Mouse (Mus musculus): ENCODE data around the gene Pik3c2a.
A peak's percentile ranks its signal among the peaks of the same experiment; 100 is the strongest.
"Not testable (repeated sequence)": the region's sequence is repeated elsewhere in the genome, so short reads cannot be mapped to it uniquely, and the experiment has no call there.

Pik3c2a gene

DNA sequence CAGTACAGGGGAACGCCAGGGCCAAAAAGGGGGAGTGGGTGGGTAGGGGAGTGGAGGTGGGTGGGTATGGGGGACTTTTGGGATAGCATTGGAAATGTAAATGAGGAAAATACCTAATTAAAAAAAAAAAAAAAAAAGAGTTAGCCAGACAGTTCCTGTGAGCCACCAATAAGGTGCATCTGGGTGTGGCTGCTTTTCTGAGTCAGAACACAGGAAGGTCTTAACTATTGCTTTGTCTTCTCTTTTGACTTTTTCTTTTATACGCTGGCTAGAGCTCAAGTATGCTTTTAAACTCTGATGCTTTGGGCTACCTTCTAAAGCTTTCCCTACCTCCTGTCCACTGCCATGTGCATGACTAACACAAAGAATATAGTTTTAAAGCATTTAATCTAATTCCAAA lies 55.9 kb downstream of the Pik3c2a start:
- not testable (repeated sequence) for DNase-seq

DNA sequence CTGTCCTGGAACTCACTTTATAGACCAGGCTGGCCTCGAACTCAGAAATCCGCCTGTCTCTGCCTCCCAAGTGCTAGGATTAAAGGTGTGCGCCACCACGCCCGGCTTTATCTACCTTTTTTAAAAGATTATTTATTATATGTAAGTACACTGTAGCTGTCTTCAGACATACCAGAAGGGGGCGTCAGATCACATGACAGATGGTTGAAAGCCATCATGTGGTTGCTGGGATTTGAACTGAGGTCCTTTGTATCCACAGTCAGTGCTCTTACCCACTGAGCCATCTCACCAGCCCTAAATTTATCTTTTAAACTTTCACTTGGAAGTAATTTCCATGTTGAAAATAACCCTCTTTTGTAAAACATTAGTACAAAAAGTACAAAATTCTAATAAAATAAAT lies 64.1 kb downstream of the Pik3c2a start:
- DNase-seq = not testable (repeated sequence)

DNA sequence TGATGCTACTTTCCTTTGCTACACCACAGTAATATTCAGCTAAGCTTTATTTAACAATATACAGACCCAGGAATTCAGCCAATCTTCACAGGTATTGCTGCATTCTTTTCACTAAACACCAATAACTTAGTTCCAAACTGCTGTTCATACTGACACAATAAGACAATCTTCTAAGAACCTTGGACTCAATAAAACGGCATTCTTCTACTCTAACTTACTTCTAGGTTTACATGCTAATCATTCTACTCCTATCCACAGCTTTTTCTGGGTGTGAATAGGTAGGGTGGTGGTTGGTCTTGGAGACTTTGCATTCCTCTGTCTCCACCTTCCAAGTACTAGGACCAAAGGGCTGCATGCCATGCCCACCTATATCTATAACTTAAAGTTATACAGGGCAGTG lies 69.0 kb downstream of the Pik3c2a start:
- DNase-seq = no peak

DNA sequence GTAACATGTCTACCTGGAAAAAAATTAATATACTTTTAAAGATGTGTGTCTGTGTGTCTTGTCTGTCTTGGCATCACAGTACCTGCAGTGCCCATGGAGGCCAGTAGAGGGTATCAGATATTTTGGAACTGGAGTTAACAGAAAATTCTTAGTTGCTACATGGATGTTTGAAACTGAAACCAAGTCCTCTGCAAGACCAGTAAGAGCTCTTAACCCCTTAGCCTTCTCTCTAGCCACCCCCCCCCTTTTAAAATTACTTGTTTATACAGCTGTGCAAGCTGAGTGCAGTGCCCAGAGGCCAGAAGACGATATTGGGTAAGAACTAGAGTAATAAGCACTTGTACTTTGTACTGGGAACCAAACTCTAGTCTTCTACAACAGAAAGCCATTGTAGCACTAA lies 107.0 kb downstream of the Pik3c2a start:
- DNase-seq = peak; percentile 51

DNA sequence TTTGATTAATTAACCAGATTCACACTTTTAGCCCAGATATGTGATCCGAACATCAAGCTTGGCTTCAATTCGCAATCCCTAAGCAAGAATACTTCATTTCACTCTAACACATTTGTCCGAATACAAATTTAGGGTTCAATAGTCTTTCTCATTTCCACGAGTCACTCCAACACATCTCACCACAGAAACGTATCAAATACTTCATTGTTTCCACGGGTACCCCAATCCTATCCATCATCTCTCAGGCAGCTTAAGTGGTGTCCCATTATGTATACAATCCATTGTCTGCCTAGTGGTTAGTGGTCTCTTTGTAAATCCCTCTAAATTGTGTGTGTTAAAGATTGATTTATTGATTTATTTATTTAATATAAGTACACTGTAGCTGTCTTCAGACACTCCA lies 108.1 kb downstream of the Pik3c2a start:
- no peak for DNase-seq

DNA sequence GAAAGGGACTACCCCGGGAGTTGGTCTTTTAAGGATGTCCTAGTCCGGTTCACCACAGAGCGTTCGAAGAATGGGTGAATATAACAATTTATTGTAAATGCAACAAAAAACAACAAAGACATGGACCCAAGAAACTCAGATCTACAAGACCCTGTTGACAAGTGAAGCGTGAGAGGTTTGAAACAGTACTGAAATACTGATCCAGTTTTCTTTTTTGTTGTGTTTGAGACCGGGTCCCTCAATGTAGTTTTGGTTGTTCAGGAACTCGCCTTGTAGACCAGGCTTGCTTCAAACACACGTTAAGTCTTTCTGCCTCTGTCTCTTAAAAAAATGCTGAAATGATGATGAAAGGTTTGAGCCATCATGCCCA lies 108.6 kb downstream of the Pik3c2a start:
- no peak for DNase-seq

DNA sequence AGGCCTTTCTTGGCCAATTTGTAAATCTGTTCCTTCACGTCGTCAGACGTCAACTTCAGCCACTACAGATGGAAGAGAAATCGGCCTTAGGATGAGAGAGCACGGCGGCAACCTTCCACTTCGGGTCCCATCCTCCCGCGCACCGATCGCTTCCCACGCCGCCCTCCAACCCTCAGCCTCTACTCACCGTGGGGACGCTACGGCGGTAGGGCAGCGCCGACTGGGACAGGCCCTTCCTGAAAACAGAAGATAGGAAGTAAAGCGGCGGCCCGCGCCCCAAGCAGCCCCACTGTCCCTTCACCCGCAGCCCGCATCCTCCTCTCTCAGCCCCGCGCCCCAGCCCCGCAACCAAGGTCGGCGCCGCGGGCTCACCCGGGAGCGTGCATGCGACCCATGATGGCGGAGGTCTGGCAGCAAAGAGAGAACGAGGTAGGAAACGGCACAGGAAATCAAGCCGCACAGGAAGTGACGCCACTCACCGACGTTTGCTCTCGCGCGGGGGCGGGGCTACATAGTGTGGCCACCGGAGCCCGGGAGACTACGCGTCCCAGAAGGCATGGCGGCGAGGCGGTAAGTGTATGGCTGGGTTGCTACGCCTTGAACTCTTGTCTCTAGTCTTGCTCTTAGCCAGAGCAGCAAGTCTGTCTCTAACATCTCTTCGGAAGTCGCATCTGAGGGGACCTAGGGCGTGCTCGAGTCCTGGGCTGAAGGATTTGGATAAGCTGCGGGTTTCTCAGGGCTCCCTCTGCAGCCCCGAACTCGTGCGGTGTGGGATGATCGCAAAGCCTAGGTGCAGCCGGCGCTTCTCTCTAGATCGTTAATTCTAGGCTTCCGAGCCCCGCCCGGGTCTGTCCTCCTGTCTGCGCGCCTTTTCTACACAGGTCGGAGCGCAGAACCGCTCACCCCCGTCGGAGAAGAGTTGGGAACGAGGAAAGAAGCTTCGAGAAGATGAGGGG lies 109.3 kb downstream of the Pik3c2a start, which contains the start of gene Rps13:
Gene Rps13 (minus strand): TSS at position 483 of the 956 bp plus-strand sequence.
- DNase-seq = peak; percentile 97

DNA sequence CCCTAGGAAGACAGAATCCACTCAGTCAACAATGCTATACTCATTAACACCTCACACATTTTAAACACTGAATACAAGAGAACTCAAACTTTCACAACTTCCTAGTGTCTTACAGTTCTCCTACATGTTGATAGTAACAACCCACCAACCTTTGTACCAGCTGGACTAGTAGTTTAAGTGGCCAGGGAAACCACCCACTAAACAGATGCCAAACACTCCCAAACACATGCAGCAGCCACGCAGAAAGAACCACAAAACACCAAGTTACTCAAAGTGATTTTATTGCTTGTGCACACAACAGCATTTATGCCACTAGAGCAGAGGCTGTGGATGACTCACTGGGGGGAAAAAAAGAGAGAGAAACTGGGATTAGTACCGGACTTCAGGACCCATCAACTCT lies 112.0 kb downstream of the Pik3c2a start:
- DNase-seq = no peak

DNA sequence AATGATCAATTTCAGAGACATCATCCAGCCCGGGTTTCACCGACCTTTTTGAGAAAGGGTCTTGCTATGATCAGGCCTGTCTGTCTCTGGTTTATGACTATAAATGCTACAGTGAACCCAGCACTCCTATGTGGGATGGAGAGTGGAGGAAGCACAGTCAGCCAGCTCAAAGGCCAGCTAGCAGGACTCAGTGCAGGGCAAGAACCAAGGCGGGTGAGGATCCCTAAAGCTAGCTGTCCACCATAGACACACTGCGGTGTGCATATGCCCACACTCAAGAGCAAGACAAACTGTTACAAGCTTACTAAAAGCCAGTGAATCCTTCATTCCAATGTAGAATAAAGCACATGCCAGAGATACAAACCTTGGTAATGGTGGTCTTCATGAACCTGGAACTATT lies 113.4 kb downstream of the Pik3c2a start:
- no peak for DNase-seq

DNA sequence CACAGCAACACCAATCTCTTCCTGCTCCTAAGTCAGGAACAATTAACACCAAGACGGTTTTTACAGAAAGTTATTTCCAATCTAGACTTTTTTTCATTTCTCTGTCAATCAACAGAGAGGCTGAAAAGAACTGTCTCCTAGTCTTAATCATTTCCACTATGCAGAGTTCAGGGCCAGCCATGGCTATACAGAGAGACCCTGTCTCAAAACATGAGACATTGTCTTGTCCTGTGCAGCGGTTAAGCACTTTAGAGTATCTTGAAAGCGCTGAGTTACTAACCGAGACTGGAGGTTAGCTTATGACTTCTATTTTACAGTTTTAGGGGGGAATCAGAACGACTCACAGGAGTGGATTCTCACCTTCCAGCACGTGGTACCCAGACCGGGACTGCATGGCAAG lies 114.5 kb downstream of the Pik3c2a start:
- DNase-seq = no peak

DNA sequence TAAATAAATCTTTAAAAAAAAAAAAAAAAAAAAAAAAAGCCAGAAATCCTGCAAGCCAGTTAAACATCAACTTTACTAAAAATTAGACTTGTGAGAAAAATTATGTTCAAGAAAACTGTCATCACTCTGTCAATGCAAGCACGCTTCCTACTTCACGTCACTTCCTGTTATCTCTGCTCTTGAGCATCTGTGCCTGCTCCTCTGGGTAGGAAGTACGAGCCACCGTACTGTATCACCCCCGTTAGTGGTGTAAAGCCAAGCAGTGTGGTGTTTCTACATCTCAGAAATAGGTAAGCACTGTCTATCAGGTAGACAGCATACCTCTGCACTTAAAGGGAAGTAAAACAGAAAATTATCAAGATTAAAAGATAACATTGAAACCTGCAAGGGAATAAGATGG lies 115.3 kb downstream of the Pik3c2a start:
- no peak for DNase-seq

DNA sequence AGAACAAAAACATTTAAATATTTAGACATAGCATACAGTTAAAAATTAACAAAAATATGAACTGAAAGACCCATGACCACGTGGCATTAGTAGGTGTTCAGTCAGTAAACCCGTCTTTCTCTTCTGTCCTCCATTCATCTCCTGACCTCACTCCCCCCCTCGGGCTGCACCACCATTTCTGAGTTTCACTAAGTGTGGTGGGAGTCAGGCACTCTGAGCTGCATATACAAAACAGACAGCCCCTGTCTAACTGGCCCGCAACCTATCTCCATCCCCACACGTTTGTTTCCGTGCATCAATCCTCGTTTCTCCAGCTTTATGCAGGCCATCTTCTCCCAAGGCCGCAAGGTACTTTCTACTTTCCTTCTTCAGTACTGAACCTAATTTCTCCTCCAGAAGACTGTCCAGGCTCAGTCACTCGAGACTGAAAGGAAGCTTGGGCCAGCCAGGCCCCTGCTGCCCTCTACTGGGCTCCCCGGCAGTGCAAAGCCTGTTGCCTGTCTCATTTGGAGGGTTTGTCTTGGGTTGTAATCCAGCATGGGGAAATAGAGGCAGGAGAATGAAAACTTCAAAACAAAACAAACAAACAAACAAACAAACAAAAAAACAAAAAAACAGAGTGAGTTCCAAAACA lies 119.8 kb downstream of the Pik3c2a start:
- peak; percentile 65 for DNase-seq

DNA sequence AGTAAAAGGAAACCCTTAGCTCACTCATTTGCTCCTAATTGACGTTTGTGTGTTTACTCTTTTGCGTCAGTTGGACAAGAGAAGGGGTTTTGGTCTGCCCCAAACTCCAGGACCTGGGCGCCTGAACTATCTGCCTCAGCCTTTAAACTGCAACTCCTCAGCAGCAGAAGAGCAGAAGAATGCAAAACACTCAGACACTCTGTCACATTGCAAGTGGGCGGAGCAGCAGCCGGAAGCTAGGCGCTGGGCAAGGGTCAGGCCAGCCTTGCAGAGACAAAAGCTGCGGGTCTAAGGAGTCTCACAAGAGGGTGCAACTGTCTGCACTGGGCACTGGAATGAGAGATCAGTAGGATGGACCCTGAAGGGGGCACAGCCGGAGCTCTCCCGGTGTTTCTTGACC lies 133.8 kb downstream of the Pik3c2a start:
- peak; percentile 87 for DNase-seq

DNA sequence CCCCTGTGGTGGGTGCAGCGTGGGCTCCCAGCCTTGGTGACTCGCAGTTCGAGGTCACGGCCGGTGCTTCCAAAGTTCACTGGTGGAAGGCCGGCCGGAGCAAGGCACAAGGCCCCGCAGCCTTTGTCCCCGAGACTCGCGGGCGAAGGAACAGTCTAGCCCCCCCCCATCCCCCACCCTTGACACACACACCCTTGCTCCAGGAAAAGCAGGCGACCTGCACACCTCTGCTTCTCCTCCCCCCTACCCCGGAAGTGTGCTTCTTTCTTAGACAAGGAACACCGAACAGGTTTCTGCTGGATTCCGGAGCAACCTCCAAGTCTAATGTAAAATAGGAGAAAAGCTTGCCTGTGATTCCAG lies 134.6 kb downstream of the Pik3c2a start:
- DNase-seq = peak; percentile 78

DNA sequence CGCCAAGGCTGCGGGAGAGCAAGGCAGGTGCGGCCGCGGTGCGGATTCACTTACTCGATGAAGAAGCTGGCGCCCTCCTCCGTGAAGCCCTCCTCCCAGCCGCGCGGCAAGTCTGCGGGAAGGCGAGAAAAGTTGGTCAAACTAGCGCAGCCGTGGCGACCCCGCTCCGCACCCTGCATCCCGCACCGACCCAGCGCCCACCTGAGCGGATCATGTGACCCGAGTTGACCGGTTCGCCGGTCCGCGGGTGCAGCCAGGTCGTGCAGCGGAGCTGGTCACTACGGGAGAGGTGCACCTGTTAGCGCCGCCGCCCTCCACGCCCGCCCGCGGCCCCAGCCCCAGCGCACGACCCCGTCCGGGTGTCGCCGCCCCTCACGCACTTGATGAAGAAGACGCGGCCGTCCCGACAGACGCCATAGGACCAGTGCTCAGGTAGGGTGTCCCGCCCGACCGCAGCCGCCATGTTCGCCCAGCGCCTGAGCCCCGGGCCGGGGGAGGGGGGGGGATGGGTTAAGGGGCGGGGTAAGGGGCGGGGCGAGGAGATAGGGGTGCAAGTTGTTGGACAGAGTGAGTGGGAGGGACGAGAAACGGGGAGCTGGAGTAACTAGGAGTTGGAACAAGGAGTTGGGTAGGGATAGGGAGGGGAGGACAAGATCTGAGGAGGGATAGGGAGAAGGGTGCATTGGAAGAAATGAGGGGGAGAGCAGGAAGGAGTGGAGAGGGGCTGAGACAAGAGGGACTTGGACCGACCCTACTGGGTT lies 135.2 kb downstream of the Pik3c2a start, which contains the start of gene Plekha7:
Gene Plekha7 (minus strand): TSS at position 506 of the 761 bp plus-strand sequence.
- peak; percentile 79 for DNase-seq

DNA sequence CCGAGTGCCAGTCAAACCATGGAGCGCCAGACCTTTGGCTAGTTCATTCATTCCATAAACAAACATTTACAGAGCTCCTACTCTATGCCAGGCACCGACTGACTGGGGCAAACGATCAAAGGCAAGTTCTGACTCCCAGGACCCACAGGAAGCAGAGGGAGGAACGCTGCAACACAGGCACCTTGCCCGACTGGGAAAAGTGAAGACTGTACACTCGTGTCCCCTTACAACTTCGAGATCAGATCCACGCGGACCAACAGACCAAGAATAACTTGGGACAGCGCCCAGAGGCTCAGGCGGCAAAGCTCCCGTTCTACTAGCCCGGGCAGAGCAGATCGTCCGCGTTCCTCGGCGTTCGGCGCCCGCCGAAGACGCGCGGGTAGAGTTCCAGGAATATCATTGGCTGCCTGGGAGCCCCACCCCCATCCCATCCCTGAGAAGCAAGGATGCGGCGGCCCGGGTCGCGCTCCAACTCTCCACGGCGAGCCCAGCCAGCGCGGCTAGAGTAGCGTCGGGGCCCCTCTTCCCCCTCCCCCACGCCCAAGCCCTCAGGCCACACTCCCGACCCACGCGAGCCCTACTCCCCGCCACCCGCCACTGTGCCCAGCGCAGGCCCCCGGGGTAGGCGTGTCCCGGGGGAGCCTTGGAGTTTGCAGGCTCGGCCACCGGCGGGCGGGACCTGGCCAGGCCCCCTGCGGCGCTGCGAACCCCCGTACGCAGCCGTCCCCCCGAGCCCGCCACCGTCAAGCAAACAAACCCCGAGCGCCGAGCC lies 136.0 kb downstream of the Pik3c2a start:
- peak; percentile 89 for DNase-seq

DNA sequence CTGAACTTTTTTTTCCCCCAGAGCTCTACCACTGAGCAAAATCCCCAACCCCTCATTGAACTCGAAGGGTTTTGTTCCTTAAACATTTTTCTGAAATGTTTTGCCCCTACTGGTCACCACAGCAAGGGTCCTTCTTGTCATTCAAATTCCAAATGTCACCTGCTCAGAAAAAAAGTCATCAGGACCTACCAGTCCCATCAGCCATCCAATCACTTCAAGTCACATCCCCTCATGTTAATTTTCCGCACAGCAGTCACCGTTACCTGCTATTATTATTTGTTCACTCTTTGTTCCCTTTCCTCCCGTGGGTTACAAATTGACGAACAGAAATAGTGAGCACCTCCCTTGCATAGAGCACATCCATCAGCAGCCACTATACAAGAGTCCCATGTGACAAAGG lies 136.6 kb downstream of the Pik3c2a start:
- no peak for DNase-seq

DNA sequence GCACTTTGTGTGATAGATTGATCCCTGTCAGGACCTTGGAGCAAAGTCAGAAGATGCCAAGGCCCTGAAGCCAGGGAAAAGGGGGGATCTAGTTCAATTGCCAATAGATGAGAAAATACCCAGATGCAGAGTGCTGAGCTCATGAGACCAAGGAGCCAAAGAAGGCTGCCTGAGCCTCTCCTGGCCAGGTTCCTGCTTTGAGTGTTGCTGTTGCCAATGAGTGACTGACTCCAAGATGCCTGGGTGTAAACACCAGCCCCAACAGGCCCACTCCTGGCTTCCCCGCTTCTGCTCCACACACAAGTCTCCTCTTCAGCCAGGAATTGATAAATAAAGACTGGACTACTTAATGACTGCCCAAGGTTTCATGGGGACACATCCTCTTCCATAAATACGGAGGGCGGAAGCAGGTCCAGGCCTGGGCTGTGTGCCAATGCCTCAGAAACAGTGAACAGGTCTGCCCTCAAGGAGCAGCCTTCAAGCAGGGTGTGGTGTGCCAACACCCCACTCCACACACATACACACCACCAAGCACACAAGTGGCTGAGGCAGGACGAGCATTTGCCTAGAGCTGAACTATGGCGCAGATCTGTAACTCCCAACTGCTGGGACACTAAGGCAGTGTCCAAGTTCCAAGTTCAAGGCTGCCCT lies 141.5 kb downstream of the Pik3c2a start:
- DNase-seq = no peak

DNA sequence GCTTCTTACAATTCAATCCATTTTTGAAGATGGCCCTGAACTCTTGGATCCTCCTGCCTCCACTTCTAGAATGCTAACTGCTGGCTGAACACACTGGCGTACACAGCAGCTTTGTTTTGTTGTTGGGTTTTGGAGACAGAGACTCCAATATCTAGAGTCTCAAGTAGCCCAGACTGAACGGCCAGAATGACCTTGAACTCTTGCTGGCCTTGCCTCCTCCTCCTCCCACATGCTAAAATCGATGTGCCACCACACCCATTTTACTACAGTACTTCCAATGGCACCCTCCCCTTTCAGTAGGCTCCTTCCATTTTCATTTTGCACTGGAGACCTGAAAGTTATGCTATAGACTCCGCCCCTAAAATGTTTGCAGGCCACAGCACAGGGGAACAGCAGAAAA lies 142.1 kb downstream of the Pik3c2a start:
- no peak for DNase-seq

DNA sequence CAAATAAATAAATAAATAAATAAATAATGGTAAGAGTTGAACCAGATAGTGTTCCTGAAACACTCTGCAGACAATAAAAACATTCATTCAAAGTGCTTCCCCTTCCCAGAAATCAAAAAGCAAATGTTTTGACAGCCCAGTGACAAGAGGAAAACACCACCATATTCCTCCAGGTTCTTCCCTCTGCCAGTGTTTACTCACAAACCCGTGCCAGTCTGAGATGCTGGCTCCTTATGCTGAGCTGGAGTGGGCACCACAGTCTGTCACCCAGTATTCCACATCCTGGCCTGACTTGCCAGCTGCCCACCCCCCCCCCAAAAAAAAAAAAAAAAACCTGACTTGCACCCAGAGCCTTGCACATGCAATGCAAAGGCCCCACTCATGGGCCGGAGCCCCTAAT lies 144.4 kb downstream of the Pik3c2a start:
- no peak for DNase-seq

DNA sequence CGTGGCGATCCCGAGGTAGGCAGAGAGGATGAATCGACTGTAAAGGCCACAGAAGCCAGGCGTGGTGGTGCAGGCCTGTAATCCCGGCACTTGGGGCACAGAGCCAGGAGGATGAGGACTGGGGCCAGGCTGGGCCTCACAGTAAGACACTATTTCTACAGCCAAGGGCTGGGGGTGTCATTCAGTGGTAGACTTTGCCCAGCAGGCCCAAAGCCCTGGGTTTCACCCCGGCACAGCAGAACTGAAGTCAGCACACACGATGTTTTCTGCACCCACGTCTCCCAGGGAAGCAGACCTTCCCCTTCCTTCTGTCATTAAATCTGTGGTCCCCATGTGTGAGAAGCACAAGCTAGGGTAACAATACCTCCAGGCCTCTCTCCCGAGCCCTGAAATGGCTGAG lies 144.9 kb downstream of the Pik3c2a start:
- DNase-seq = peak; percentile 77

DNA sequence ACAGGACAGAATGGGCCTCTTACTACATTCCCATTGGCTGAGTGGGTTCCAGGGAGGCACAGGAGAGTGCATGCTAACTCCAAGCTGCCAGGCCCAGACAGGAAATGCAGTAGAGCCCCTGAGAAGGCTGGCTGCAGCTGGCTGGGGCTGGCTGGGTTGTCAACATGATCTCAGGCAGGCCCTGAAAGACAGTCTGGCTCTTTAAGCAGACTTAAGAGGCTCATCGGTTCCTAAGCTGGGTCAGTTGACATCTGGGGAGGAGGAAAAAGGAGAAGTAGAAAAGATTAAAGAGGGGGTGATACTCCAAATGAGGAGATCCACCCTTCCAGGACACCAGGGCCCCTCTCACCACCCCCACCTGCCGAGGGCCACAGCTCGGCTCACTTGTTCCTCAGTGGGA lies 148.3 kb downstream of the Pik3c2a start:
- peak; percentile 65 for DNase-seq

Measured in kidney, adult 11 months (tissue).